9 mouse cellular contexts compared by ENCODE assay signal in the genomic region with DNA sequence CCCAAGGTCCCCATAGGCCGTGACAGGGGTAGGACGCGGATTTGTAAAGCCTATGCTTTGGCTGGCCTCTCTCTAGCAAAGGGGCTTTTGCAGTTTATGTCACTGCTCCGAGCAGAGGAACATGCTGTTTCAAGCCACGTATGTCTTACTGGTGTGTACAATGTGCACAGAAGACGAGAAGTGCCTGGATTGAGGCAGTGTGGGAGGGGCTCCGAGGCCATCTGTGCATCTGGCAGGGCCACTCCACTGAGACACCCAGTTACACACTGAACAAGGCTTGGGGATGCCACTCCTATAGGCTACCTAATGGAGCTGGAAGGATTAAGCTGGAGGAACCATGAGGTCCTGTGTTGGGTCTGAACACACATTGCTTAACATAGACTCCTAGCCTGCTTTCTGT. TPM values are rescaled to one million over a fixed set of nuclear protein-coding genes. Genes with fewer than 3 reads are reported as not detected.
A peak's percentile ranks its signal among the peaks of the same experiment; 100 is the strongest.
DNase-seq lines count a peak whose midpoint lies in the region; ATAC-seq and TF ChIP-seq lines count a peak whose summit lies in the region.
"Had no signal": no experiment of that assay in that cellular context is flagged by ENCODE, and none has a peak within 500 bp of the region (broad histone marks: within the 10 kb centered on the region; RNA-seq: fewer than 3 reads in every experiment).

No protein-coding gene starts in this region.

- no peak overlapping the region for H3K4me3 ChIP-seq in forebrain, embryonic 12.5 days (replicated peaks)
- H3K4me3 ChIP-seq in hindbrain, embryonic 10.5 days: no peak overlapping the region
- no peak overlapping the region for H3K4me3 ChIP-seq in midbrain, postnatal 0 days (ENCODE audit: low read depth, low read length)

- TF ChIP-seq CTCF in midbrain, postnatal 0 days (IDR thresholded peaks at IDR 0.05): no peak

- DNase-seq in layer of hippocampus, adult 11-12 months (ENCODE audit: low spot score): peak; percentile 29
- DNase-seq in layer of hippocampus, adult 9-10 months (ENCODE audit: low spot score): no peak
- DNase-seq in hindbrain, embryonic 10.5 days (ENCODE audit: low spot score): no peak
- peak; percentile 24 for DNase-seq in midbrain, postnatal 0 days (ENCODE audit: low spot score)
- DNase-seq in thymus, postnatal 36 days: no peak
- no peak for DNase-seq in frontal cortex, postnatal 14 days (ENCODE audit: low spot score in 2 of 2)

- H3K4me1 ChIP-seq in forebrain, embryonic 12.5 days: peaks cover 11% of the 10 kb centered on the region; the same call in 1 of the 2 replicates
- peaks cover 19% of the 10 kb centered on the region for H3K4me1 ChIP-seq in hindbrain, embryonic 10.5 days (replicated peaks)
- no peaks in the 10 kb centered on the region for H3K4me1 ChIP-seq in midbrain, postnatal 0 days (ENCODE audit: insufficient read depth, low read length)

- no peak for ATAC-seq in forebrain, embryonic 12.5 days (ENCODE audit: low FRiP score)
- 0 out of 2 replicates have a peak, but pooled peaks have one; percentile 47 for ATAC-seq in midbrain, postnatal 0 days (ENCODE audit: low FRiP score)
- ATAC-seq in erythroblast, adult 5-6 weeks (replicated peaks; ENCODE audit: low FRiP score, poor library complexity, severe bottlenecking): no peak

- no peak overlapping the region for H3K4me2 ChIP-seq in forebrain, embryonic 12.5 days
- no peak overlapping the region for H3K4me2 ChIP-seq in midbrain, postnatal 0 days (ENCODE audit: low read depth, low read length, poor library complexity, severe bottlenecking)

- H3K9me3 ChIP-seq in forebrain, embryonic 12.5 days: no peaks in the 10 kb centered on the region
- H3K9me3 ChIP-seq in hindbrain, embryonic 10.5 days: no peaks in the 10 kb centered on the region
- no peaks in the 10 kb centered on the region for H3K9me3 ChIP-seq in midbrain, postnatal 0 days (ENCODE audit: low read length)

- H3K36me3 ChIP-seq in forebrain, embryonic 12.5 days (replicated peaks): no peaks in the 10 kb centered on the region
- no peaks in the 10 kb centered on the region for H3K36me3 ChIP-seq in hindbrain, embryonic 10.5 days
- H3K36me3 ChIP-seq in midbrain, postnatal 0 days (ENCODE audit: insufficient read depth, low read length): no peaks in the 10 kb centered on the region

- WGBS in forebrain, embryonic 12.5 days: 57% methylated on average over 7 of the region's 7 CpGs
- 59% methylated on average over 7 of the region's 7 CpGs for WGBS in hindbrain, embryonic 10.5 days
- 37% methylated on average over 7 of the region's 7 CpGs for WGBS in midbrain, postnatal 0 days

- peak overlapping the region; percentile 57 for H3K27ac ChIP-seq in forebrain, embryonic 12.5 days
- peak overlapping the region; percentile 74 for H3K27ac ChIP-seq in hindbrain, embryonic 10.5 days
- H3K27ac ChIP-seq in midbrain, postnatal 0 days (ENCODE audit: low read depth, low read length): no peak overlapping the region

- H3K9ac ChIP-seq in forebrain, embryonic 12.5 days: no peak overlapping the region
- no peak overlapping the region for H3K9ac ChIP-seq in midbrain, postnatal 0 days (replicated peaks; ENCODE audit: low read length, poor library complexity, severe bottlenecking)

- no peaks in the 10 kb centered on the region for H3K27me3 ChIP-seq in forebrain, embryonic 12.5 days
- no peaks in the 10 kb centered on the region for H3K27me3 ChIP-seq in hindbrain, embryonic 10.5 days (ENCODE audit: insufficient read depth, poor library complexity, severe bottlenecking)
- no peaks in the 10 kb centered on the region for H3K27me3 ChIP-seq in midbrain, postnatal 0 days (ENCODE audit: insufficient read depth, low read length)

RNA-seq across cellular contexts. Expression of a gene that starts 17.1 kb away (rescaled TPM):
- polyA plus RNA-seq in forebrain, embryonic 12.5 days (2016; fragmentation: Nextera tagmentation; extraction: Ambion mirVana): not detected in 2 replicates
- polyA plus RNA-seq in hindbrain, embryonic 10.5 days (2016; fragmentation: Nextera tagmentation; extraction: Ambion mirVana): not detected in 2 replicates
- not detected in 2 replicates for total RNA-seq in midbrain, postnatal 0 days (2014; rRNA removed)
- polyA plus RNA-seq in midbrain, postnatal 0 days (2015; fragmentation: Nextera tagmentation; extraction: Ambion mirVana): not detected in 2 replicates
- not detected in 2 replicates for total RNA-seq in erythroblast, adult 5-6 weeks (2015; ENCODE audit: low replicate concordance)
- not detected in 2 replicates for total RNA-seq in erythroblast, adult 5-6 weeks (2017; ENCODE audit: low replicate concordance)
- total RNA-seq: hematopoietic stem cell, adult 5-6 weeks had no signal

RNA-seq across cellular contexts. Expression of a gene that starts 31.6 kb away (rescaled TPM):
- 5.8 and 6.1 TPM in 2 replicates for polyA plus RNA-seq in forebrain, embryonic 12.5 days (2016; fragmentation: Nextera tagmentation; extraction: Ambion mirVana)
- polyA plus RNA-seq in hindbrain, embryonic 10.5 days (2016; fragmentation: Nextera tagmentation; extraction: Ambion mirVana): 10.4 and 12.8 TPM in 2 replicates
- total RNA-seq in midbrain, postnatal 0 days (2014; rRNA removed): 0.27 and 0.85 TPM in 2 replicates
- polyA plus RNA-seq in midbrain, postnatal 0 days (2015; fragmentation: Nextera tagmentation; extraction: Ambion mirVana): 1.6 and 2.3 TPM in 2 replicates
- not detected in 2 replicates for total RNA-seq in erythroblast, adult 5-6 weeks (2015; ENCODE audit: low replicate concordance)
- total RNA-seq in erythroblast, adult 5-6 weeks (2017; ENCODE audit: low replicate concordance): not detected in 2 replicates

Comparison
In these comparisons a context has a peak if more than half of its experiments do, and no peak if none do; other contexts are left out.
1. DNase-seq: peak in layer of hippocampus, adult 11-12 months (single experiment) and midbrain, postnatal 0 days (single experiment); none in layer of hippocampus, adult 9-10 months (single experiment), hindbrain, embryonic 10.5 days (single experiment), thymus, postnatal 36 days (0 of 2) and frontal cortex, postnatal 14 days (0 of 2).